Mouse (Mus musculus) thymus, postnatal 10 days (tissue): ENCODE measurements around the gene Hist1h2bf.
"Not testable (repeated sequence)": the region's sequence is repeated elsewhere in the genome, so short reads cannot be mapped to it uniquely, and the experiment has no call there.

Experiments
- DNase-seq, 2 experiments: peaks; one replicate each; pipeline ENCODE4 v3.0.0; 2021; ENCODE audit warnings: low spot score in 2 of 2

Gene Hist1h2bf

GRCm38 (mm10) chr13:23543965-23544786, 29.8 kb downstream of the Hist1h2bf start, which contains the start of gene Hist1h3f:
Gene Hist1h3f (plus strand): TSS chr13:23544052.
- peak; percentile 71 to 83 for DNase-seq

DNA sequence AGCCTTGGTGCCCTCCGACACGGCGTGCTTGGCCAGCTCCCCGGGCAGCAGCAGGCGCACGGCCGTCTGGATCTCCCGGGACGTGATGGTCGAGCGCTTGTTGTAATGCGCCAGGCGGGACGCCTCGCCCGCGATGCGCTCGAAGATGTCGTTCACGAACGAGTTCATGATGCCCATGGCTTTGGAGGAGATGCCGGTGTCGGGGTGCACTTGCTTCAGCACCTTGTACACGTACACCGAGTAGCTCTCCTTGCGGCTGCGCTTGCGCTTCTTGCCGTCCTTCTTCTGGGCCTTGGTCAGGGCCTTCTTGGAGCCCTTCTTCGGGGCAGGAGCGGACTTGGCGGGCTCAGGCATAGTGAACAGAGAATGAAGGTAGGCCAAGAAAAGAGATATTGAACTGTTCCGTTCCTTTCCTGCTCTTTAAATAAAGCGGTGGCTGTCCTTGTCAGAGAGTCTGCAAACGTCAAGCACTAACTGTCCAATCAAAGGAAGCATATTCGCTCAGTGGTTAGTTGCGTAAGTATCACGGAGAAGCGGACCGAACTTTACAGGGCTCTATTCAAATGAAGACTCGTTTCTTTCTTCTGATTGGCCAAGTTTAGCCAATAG, 30.9 kb downstream of the Hist1h2bf start, which contains the start of gene Hist1h2bh:
Hist1h2bh (minus strand) TSS at position 394 of the 609 bp plus-strand sequence.
- DNase-seq, result peak; percentile 73 to 79

DNA sequence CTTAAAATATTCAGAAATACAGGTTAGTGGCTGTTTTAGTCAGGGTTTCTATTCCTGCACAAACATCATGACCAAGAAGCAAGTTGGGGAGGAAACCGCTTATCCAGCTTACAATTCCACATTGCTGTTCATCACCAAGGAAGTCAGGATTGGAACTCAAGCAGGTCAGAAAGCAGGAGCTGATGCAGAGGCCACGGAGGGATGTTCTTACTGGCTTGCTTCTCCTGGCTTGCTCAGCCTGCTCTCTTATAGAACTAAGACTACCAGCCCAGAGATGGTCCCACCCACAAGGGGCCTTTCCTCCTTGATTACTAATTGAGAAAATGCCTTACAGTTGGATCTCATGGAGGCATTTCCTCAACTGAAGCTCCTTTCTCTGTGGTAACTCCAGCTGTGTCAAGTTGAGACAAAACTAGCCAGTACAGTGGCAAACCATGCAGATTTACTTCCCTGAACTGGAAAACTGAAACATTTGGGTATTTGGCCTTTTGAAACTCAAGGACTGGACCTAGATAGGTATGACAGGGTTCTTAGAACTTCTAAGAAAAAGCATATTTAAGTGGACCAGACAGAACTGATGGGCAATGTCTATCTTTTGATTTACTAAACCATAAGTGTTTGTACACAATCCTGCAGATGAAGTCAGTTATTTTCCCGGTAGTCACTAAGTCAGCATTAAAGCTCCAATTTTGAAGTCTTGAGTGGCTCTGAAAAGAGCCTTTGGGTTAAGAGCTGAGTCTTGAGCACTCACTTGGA, 31.6 kb downstream of the Hist1h2bf start:
- not testable (repeated sequence) for DNase-seq

- no peak for DNase-seq
Measured at GRCm38 (mm10) chr13:23541497-23541896, 32.5 kb downstream of the Hist1h2bf start.

DNA sequence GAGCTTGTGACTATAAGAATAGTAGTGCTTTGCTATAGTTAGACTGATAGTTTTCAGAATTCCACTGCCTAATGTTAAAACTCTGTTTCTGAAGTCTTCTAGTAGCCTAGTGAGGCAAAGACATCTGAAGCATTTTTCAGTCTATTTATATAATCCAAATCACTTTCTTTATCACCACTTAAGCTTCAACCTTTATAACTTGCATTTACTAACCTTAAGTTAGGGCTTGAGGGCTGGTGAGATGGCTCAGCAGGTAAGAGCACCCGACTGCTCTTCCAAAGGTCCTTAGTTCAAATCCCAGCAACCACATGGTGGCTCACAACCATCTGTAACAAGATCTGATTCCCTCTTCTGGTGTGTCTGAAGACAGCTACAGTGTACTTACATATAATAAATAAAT, 34.2 kb downstream of the Hist1h2bf start:
- not testable (repeated sequence) for DNase-seq

GRCm38 (mm10) chr13:23538249-23538648, 35.7 kb downstream of the Hist1h2bf start:
- DNase-seq, result no peak

DNA sequence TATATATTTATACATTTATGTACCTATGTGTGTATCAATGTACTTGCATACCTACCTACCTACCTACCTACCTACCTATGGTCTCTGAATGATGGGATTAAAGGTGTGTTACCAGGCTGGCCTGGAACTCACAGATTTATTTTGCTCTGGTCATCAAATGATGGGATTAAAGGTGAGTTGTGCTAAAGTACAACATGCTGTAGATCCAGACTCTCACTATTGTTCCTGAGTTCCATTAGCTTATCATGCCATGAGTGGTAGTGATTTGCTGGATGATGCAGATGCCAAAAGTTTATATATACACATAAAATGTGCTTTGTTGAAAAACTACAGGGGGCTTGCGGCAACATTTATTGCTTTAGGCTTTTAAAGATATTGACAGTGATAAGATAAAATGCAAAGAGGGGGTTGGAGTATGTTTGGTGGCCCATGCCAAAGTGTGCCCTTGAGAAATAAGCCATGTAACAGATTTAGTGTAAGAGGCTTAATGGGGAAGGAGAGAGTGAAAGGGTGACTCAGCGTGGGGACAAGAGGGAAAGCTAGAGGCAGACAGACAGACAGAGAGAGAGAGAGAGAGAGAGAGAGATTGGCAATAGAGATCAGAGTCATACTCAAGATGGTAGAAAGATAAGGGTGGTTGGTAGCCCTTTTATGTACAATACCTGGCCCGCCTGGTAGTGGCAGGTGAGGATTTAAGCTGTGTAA, 36.8 kb downstream of the Hist1h2bf start:
- no peak for DNase-seq

GRCm38 (mm10) chr13:23536076-23536822, 37.7 kb downstream of the Hist1h2bf start:
- DNase-seq, result no peak

- DNase-seq, result peak; percentile 87 to 92
Measured at GRCm38 (mm10) chr13:23535137-23536075, 38.6 kb downstream of the Hist1h2bf start, which contains the start of gene Hist1h3g. Gene Hist1h3g (plus strand): TSS chr13:23535422.

DNA sequence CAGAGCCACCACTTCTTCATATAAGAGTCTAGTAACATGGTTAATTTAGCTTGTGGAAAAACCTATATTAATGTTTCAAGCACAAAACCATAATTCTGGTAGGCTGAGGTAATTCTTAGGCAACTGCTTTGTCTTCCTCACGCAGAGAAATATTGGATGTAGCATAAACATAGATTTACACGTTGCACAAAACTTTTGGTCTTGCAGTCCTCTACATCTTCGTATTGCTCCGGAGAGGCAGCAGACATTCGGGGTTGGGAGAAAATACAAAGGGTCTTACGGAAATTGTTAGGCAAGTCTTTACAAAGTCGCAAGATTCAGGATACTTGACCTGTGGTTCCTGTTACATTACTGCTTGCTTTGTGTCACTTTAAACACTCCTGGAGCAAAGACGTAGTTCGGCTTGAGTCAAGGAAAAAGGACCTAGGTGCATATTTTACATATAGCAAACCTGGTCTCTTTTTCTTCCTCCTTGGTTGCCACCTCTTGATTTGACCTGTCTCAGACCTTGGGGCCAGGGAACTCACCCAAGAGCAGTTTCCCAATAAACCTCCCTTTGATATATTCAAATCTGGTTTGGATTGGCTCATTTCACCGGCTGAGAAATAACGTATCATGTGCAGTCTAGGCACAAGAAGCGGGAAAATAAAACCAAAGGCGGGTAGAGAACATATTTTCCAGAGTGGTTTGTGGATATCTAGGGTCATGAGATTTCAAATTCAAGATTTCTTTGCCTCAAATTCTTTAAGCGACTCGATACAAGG, 39.4 kb downstream of the Hist1h2bf start:
- peak in 1 of 2 experiments; percentile 22 for DNase-seq

DNA sequence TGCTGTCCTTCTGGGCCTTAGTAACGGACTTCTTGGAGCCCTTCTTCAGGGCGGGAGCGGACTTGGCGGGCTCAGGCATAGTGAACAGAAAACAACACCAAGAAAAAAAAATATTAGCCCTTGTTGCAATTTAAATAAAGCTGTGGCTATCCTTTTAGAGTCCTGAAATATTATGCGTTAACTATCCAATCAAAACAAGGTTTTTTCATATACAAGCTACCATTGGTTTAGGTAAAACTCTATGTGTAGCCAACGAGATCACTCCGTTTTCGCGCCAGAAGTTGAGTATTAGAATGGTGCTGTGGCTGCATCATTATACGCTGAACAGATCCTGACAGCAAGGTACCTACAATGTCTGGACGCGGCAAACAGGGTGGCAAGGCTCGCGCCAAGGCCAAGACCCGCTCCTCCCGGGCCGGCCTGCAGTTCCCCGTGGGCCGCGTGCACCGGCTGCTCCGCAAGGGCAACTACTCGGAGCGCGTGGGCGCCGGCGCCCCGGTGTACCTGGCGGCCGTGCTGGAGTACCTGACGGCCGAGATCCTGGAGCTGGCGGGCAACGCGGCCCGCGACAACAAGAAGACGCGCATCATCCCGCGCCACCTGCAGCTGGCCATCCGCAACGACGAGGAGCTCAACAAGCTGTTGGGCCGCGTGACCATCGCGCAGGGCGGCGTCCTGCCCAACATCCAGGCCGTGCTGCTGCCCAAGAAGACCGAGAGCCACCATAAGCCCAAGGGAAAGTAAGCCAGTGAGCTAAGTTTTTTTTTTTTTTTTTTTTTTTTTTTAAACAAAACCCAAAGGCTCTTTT, 40.2 kb downstream of the Hist1h2bf start, which contains the start of gene Hist1h2af:
Hist1h2af (plus strand) TSS at position 347 of the 808 bp plus-strand sequence.
- peak; percentile 67 to 68 for DNase-seq

GRCm38 (mm10) chr13:23532262-23533075, 41.5 kb downstream of the Hist1h2bf start:
- no peak for DNase-seq

DNA sequence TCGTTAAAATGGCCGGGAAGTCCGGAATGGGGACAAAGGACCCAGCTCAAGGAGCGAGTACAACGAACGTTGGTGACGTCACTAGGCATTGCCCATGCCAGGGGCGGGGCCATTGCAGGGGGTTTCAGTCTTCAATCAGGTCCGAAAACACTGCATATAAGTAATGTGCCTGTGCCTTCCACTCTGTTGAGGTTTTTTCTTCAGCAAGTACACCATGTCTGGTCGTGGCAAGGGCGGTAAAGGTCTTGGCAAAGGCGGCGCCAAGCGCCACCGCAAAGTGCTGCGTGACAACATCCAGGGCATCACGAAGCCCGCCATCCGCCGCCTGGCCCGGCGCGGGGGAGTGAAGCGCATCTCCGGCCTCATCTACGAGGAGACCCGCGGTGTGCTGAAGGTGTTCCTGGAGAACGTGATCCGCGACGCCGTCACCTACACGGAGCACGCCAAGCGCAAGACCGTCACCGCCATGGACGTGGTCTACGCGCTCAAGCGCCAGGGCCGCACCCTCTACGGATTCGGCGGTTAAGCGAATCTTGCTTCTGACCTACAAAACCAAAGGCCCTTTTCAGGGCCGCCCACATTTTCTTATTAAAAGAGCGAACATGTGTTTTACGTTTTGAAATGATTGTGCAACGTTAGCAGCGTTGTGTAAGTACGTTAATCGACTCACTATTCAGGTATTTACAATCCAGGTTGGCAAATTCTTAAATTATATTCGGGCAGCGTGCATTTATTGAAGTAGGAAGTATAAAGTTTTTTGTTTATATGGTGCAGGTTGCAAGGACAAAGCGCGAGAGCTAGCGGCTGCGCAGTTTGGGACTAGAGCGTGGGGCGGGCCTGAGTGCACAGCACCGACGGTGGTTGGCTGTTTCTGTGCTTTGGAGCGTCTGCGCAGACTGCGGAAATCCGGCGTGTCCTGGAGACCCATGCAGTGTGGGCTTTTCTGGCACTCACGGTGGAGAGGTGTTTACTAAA, 42.8 kb downstream of the Hist1h2bf start, which contains the start of gene Hist1h4h:
Hist1h4h (plus strand) TSS at position 150 of the 975 bp plus-strand sequence.
- peak; percentile 98 to 99 for DNase-seq

GRCm38 (mm10) chr13:23530181-23530900, 43.7 kb downstream of the Hist1h2bf start:
- peak; percentile 43 to 75 for DNase-seq
